Mouse (Mus musculus): ENCODE data around the gene Trim17.

Gene Trim17

GRCm38 (mm10) chr11:58968551-58968950 lies 14.1 kb downstream of the Trim17 start:
- no peak for DNase-seq (ENCODE audit: low spot score in 2 of 2)

- no peak for DNase-seq (ENCODE audit: low spot score in 2 of 2)
Measured at GRCm38 (mm10) chr11:58969027-58969426, 14.5 kb downstream of the Trim17 start.

GRCm38 (mm10) chr11:58969659-58970058 lies 15.2 kb downstream of the Trim17 start:
- no peak for DNase-seq (ENCODE audit: low spot score in 2 of 2)

GRCm38 (mm10) chr11:58970831-58971530 lies 16.5 kb downstream of the Trim17 start:
- DNase-seq (ENCODE audit: low spot score in 2 of 2) = no peak

- DNase-seq (ENCODE audit: low spot score in 2 of 2) = no peak
Measured at GRCm38 (mm10) chr11:58971796-58972195, 17.3 kb downstream of the Trim17 start.

- DNase-seq (ENCODE audit: low spot score in 2 of 2) = no peak
Measured at GRCm38 (mm10) chr11:58974414-58974813, 19.9 kb downstream of the Trim17 start.

GRCm38 (mm10) chr11:58977150-58977549 lies 22.7 kb downstream of the Trim17 start:
- DNase-seq (ENCODE audit: low spot score in 2 of 2) = peak in 1 of 2 experiments; percentile 45

GRCm38 (mm10) chr11:58977607-58978026 lies 23.1 kb downstream of the Trim17 start:
- DNase-seq (ENCODE audit: low spot score in 2 of 2) = no peak

GRCm38 (mm10) chr11:58978027-58978705 lies 23.7 kb downstream of the Trim17 start, which contains the start of gene Trim11:
TSS of gene Trim11 (plus strand) at chr11:58978093.
- peak; percentile 73 to 74 for DNase-seq (ENCODE audit: low spot score in 2 of 2)

GRCm38 (mm10) chr11:58978706-58979030 lies 24.2 kb downstream of the Trim17 start:
- DNase-seq (ENCODE audit: low spot score in 2 of 2) = no peak

GRCm38 (mm10) chr11:58979183-58979582 lies 24.7 kb downstream of the Trim17 start:
- no peak for DNase-seq (ENCODE audit: low spot score in 2 of 2)

GRCm38 (mm10) chr11:58979661-58980060 lies 25.2 kb downstream of the Trim17 start:
- DNase-seq (ENCODE audit: low spot score in 2 of 2) = no peak

- no peak for DNase-seq (ENCODE audit: low spot score in 2 of 2)
Measured at GRCm38 (mm10) chr11:58980381-58980990, 26.0 kb downstream of the Trim17 start.

- DNase-seq (ENCODE audit: low spot score in 2 of 2) = peak; percentile 84
Measured at GRCm38 (mm10) chr11:58981541-58982447, 27.3 kb downstream of the Trim17 start.

- peak; percentile 82 to 83 for DNase-seq (ENCODE audit: low spot score in 2 of 2)
Measured at GRCm38 (mm10) chr11:58982471-58983097, 28.1 kb downstream of the Trim17 start.

- no peak for DNase-seq (ENCODE audit: low spot score in 2 of 2)
Measured at GRCm38 (mm10) chr11:58983691-58984341, 29.3 kb downstream of the Trim17 start.

- no peak for DNase-seq (ENCODE audit: low spot score in 2 of 2)
Measured at GRCm38 (mm10) chr11:58984657-58985056, 30.2 kb downstream of the Trim17 start.

- DNase-seq (ENCODE audit: low spot score in 2 of 2) = no peak
Measured at GRCm38 (mm10) chr11:58985299-58985917, 30.9 kb downstream of the Trim17 start.

- DNase-seq (ENCODE audit: low spot score in 2 of 2) = no peak
Measured at GRCm38 (mm10) chr11:58989166-58989565, 34.7 kb downstream of the Trim17 start.

- no peak for DNase-seq (ENCODE audit: low spot score in 2 of 2)
Measured at GRCm38 (mm10) chr11:58990141-58990540, 35.7 kb downstream of the Trim17 start.

Data from spleen, postnatal 36 days (tissue).